Mouse (Mus musculus): ENCODE measurements at regions not wholly inside any gene's neighbourhood (a gene's known extent, or its start where the extent isn't known, plus 50 kb on each side); places are given as distances from the start of the nearest gene placed in this dataset.
"Not testable (repeated sequence)": the region's sequence is repeated elsewhere in the genome, so short reads cannot be mapped to it uniquely, and the experiment has no call there.

- intact Hi-C loops (cut with DNase I): no loop called here
- no peak for DNase-seq
Observed at GRCm38 (mm10) chr4:6600766-6601367, 1638.0 kb downstream of the Car8 start.

GRCm38 (mm10) chr4:6596321-6596720, 1642.5 kb downstream of the Car8 start:
- intact Hi-C loops (cut with DNase I): no loop called here
- no peak for DNase-seq

GRCm38 (mm10) chr4:6592890-6593289, 1646.0 kb downstream of the Car8 start:
- DNase-seq; intact Hi-C loops (cut with DNase I): not testable (repeated sequence)

- peak; percentile 29 to 35 for DNase-seq
- intact Hi-C loops (cut with DNase I): loop anchor here (2.0 to 5.0 kb wide), 2 partner anchors 1443 to 1806 kb away; no protein-coding TSS in a partner anchor
Observed at GRCm38 (mm10) chr4:6561604-6562357, 1677.1 kb downstream of the Car8 start.

- no peak for DNase-seq
- intact Hi-C loops (cut with DNase I): no loop called here
Observed at GRCm38 (mm10) chr4:6539626-6540025, 1699.2 kb downstream of the Car8 start.

- intact Hi-C loops (cut with DNase I): no loop called here
- DNase-seq: no peak
Observed at GRCm38 (mm10) chr4:6532441-6532840, 1706.4 kb downstream of the Car8 start.

GRCm38 (mm10) chr4:6517626-6518025, 1721.2 kb downstream of the Car8 start:
- DNase-seq: no peak
- intact Hi-C loops (cut with DNase I): loop anchor here (10.0 kb wide), 2 partner anchors 223 to 1743 kb away; no protein-coding TSS in a partner anchor

GRCm38 (mm10) chr4:6514823-6515222, 1721.7 kb upstream of the Impad1 start:
- intact Hi-C loops (cut with DNase I): loop anchor here (2.0 to 10.0 kb wide), 3 partner anchors 80 to 1740 kb away; no protein-coding TSS in a partner anchor
- DNase-seq: peak; percentile 57 to 61

- no peak for DNase-seq
- intact Hi-C loops (cut with DNase I): loop anchor here (1.0 to 10.0 kb wide), 4 partner anchors 79 to 1739 kb away; no protein-coding TSS in a partner anchor
Observed at GRCm38 (mm10) chr4:6513635-6514034, 1720.5 kb upstream of the Impad1 start.

- DNase-seq: peak; percentile 78 to 81
- intact Hi-C loops (cut with DNase I): loop anchor here (1.0 to 10.0 kb wide), 3 partner anchors 218 to 1738 kb away; no protein-coding TSS in a partner anchor
Observed at GRCm38 (mm10) chr4:6512749-6513364, 1719.7 kb upstream of the Impad1 start.

- intact Hi-C loops (cut with DNase I): no loop called here
- DNase-seq: no peak
Observed at GRCm38 (mm10) chr4:6508091-6508490, 1714.9 kb upstream of the Impad1 start.

Data from heart, postnatal 36 days (tissue).